Mouse (Mus musculus): ENCODE measurements around the gene Bco1. TPM values are rescaled to one million over a fixed set of nuclear protein-coding genes. Genes with fewer than 3 reads are reported as not detected.

Gene Bco1
- polyA plus RNA-seq, 1 experiment, result 3.0 TPM

- Histone ChIP-seq H3K27me3 (replicated peaks; ENCODE audit: control insufficient read depth, insufficient read depth, low read length) (no peaks in the 10 kb centered on the region), H3K27ac (ENCODE audit: insufficient read depth, low read depth, low read length) (no peak overlapping the region), H3K4me1 (ENCODE audit: control insufficient read depth, insufficient read depth, low read length) (no peaks in the 10 kb centered on the region; the same call in 1 of the 2 replicates), H3K4me3 (ENCODE audit: insufficient read depth, low read depth, low read length) (no peak overlapping the region), H3K36me3 (ENCODE audit: control insufficient read depth, insufficient read depth, low read length) (no peaks in the 10 kb centered on the region)
- no peak for TF ChIP-seq CTCF (conservative IDR thresholded peaks at IDR 0.05; ENCODE audit: insufficient read depth, insufficient read length, low read depth, low read length)
- TF ChIP-seq POLR2A (IDR thresholded peaks at IDR 0.05; ENCODE audit: low read depth, low read length), result no peak
- WGBS, result 74% methylated on average over 3 of the region's 3 CpGs
- no peak for DNase-seq
Measured at GRCm38 (mm10) chr8:117173690-117174089, 78.0 kb downstream of the Bco1 start.

GRCm38 (mm10) chr8:117174536-117174935 lies 78.9 kb downstream of the Bco1 start:
- Histone ChIP-seq H3K4me1 (ENCODE audit: control insufficient read depth, insufficient read depth, low read length) (no peaks in the 10 kb centered on the region; the same call in 1 of the 2 replicates), H3K27me3 (replicated peaks; ENCODE audit: control insufficient read depth, insufficient read depth, low read length) (no peaks in the 10 kb centered on the region), H3K36me3 (ENCODE audit: control insufficient read depth, insufficient read depth, low read length) (no peaks in the 10 kb centered on the region), H3K4me3 (ENCODE audit: insufficient read depth, low read depth, low read length) (no peak overlapping the region), H3K27ac (ENCODE audit: insufficient read depth, low read depth, low read length) (no peak overlapping the region)
- no peak for DNase-seq
- 91% methylated on average over 5 of the region's 5 CpGs for WGBS
- TF ChIP-seq POLR2A (IDR thresholded peaks at IDR 0.05; ENCODE audit: low read depth, low read length) (no peak), CTCF (conservative IDR thresholded peaks at IDR 0.05; ENCODE audit: insufficient read depth, insufficient read length, low read depth, low read length) (no peak)

DNA sequence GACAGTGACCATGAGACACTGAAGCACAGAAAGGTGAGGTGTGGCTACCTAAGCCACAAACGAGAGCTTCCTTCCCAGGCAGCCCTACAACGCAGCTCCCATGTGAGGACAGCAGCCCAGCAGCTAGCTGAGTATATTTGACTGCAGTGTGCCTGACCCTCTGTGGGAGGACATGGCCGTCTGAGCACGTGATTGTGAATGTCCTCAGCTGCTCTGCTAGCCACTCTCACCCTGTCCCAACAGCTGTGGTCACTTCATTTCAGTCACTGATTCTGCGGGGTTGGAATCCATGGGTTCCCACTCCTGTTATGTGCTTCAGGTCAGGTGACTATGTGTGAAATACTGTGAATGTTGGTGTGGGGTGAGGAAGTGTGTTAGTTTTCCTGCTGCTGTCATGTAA lies 80.7 kb downstream of the Bco1 start:
- no peaks in the 10 kb centered on the region for H3K27me3 ChIP-seq (replicated peaks; ENCODE audit: control insufficient read depth, insufficient read depth, low read length)
- H3K4me3 ChIP-seq (ENCODE audit: insufficient read depth, low read depth, low read length), result no peak overlapping the region
- DNase-seq, result no peak
- no peaks in the 10 kb centered on the region for H3K36me3 ChIP-seq (ENCODE audit: control insufficient read depth, insufficient read depth, low read length)
- no peak overlapping the region for H3K27ac ChIP-seq (ENCODE audit: insufficient read depth, low read depth, low read length)
- TF ChIP-seq POLR2A (IDR thresholded peaks at IDR 0.05; ENCODE audit: low read depth, low read length) (no peak), CTCF (conservative IDR thresholded peaks at IDR 0.05; ENCODE audit: insufficient read depth, insufficient read length, low read depth, low read length) (no peak)
- H3K4me1 ChIP-seq (ENCODE audit: control insufficient read depth, insufficient read depth, low read length), result no peaks in the 10 kb centered on the region; the same call in 1 of the 2 replicates
- 46% methylated on average over 5 of the region's 5 CpGs for WGBS

- TF ChIP-seq POLR2A (IDR thresholded peaks at IDR 0.05; ENCODE audit: low read depth, low read length) (no peak), CTCF (conservative IDR thresholded peaks at IDR 0.05; ENCODE audit: insufficient read depth, insufficient read length, low read depth, low read length) (no peak)
- 73% methylated on average over 7 of the region's 7 CpGs for WGBS
- H3K4me3 ChIP-seq (ENCODE audit: insufficient read depth, low read depth, low read length), result no peak overlapping the region
- peak; percentile 16 for DNase-seq
- no peak overlapping the region; the same call in 1 of the 2 replicates for H3K27ac ChIP-seq (ENCODE audit: insufficient read depth, low read depth, low read length)
- H3K4me1 ChIP-seq (ENCODE audit: control insufficient read depth, insufficient read depth, low read length), result no peaks in the 10 kb centered on the region
- H3K36me3 ChIP-seq (ENCODE audit: control insufficient read depth, insufficient read depth, low read length), result no peaks in the 10 kb centered on the region
- no peaks in the 10 kb centered on the region for H3K27me3 ChIP-seq (replicated peaks; ENCODE audit: control insufficient read depth, insufficient read depth, low read length)
Measured at GRCm38 (mm10) chr8:117177236-117177635, 81.6 kb downstream of the Bco1 start.

- H3K36me3 ChIP-seq (ENCODE audit: control insufficient read depth, insufficient read depth, low read length), result no peaks in the 10 kb centered on the region
Measured at GRCm38 (mm10) chr8:117178039-117178438, 82.4 kb downstream of the Bco1 start.

DNA sequence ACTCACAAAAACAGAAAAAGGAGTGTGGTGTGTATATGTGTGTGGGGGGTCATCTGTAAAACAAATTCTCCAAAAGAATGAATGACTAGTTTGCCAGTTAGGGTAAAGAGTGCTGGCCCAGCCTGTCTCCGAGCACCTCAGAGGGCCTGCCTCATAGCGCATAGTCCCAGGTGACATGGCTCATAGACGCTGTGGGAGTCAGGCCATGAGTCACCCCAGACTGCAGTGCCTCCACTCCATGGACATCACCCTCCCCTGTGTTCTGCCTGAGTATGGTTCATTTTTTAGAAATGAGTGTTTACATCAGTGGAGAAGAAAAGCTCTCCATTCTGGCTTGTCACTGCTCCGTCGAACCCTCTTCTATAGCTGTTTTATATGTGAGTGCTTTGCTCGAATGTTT lies 83.0 kb downstream of the Bco1 start:
- no peak for TF ChIP-seq POLR2A (IDR thresholded peaks at IDR 0.05; ENCODE audit: low read depth, low read length)
- no peak for TF ChIP-seq CTCF (conservative IDR thresholded peaks at IDR 0.05; ENCODE audit: insufficient read depth, insufficient read length, low read depth, low read length)
- no peak overlapping the region for H3K4me3 ChIP-seq (ENCODE audit: insufficient read depth, low read depth, low read length)
- no peak for DNase-seq
- H3K4me1 ChIP-seq (ENCODE audit: control insufficient read depth, insufficient read depth, low read length), result no peaks in the 10 kb centered on the region
- 83% methylated on average over 6 of the region's 6 CpGs for WGBS
- no peaks in the 10 kb centered on the region for H3K36me3 ChIP-seq (ENCODE audit: control insufficient read depth, insufficient read depth, low read length)
- no peak overlapping the region for H3K27ac ChIP-seq (ENCODE audit: insufficient read depth, low read depth, low read length)
- no peaks in the 10 kb centered on the region for H3K27me3 ChIP-seq (replicated peaks; ENCODE audit: control insufficient read depth, insufficient read depth, low read length)

More at GRCm38 (mm10) chr8:117178039-117178438, 82.4 kb downstream of the Bco1 start:
- Histone ChIP-seq H3K27ac (ENCODE audit: insufficient read depth, low read depth, low read length) (no peak overlapping the region), H3K27me3 (replicated peaks; ENCODE audit: control insufficient read depth, insufficient read depth, low read length) (no peaks in the 10 kb centered on the region), H3K4me1 (ENCODE audit: control insufficient read depth, insufficient read depth, low read length) (no peaks in the 10 kb centered on the region), H3K4me3 (ENCODE audit: insufficient read depth, low read depth, low read length) (no peak overlapping the region)
- peak; percentile 14; the same call in 1 of the 2 replicates for TF ChIP-seq CTCF (conservative IDR thresholded peaks at IDR 0.05; ENCODE audit: insufficient read depth, insufficient read length, low read depth, low read length)
- no peak for TF ChIP-seq POLR2A (IDR thresholded peaks at IDR 0.05; ENCODE audit: low read depth, low read length)
- DNase-seq, result no peak
- 98% methylated on average over 2 of the region's 2 CpGs for WGBS

DNA sequence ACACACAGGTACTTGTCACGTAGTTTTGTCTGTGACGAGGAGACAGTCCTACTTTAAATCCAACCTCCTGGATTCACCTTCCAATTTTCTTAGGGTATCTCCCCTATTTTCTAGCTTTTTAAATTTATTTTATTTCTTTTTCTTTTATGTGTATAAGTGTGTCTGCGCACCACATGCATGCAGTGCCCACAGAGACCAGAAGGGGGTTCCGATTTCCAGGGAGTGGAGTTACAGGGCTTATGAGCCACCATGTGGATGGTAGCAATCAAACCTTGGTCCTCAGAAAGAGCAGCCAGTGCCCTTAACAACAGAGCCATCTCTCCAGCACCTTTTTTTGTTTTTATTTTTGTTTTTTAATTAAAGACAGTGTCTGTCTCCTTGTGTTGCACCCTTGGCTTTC lies 87.1 kb downstream of the Bco1 start:
- H3K4me3 ChIP-seq (ENCODE audit: insufficient read depth, low read depth, low read length), result no peak overlapping the region
- no peak for DNase-seq
- H3K36me3 ChIP-seq (ENCODE audit: control insufficient read depth, insufficient read depth, low read length), result peaks cover 2% of the 10 kb centered on the region; the same call in 1 of the 2 replicates
- no peak for TF ChIP-seq POLR2A (IDR thresholded peaks at IDR 0.05; ENCODE audit: low read depth, low read length)
- TF ChIP-seq CTCF (conservative IDR thresholded peaks at IDR 0.05; ENCODE audit: insufficient read depth, insufficient read length, low read depth, low read length), result 0 out of 2 replicates have a peak, but pooled peaks have one; percentile 23
- no peak overlapping the region for H3K27ac ChIP-seq (ENCODE audit: insufficient read depth, low read depth, low read length)
- no peaks in the 10 kb centered on the region for H3K27me3 ChIP-seq (replicated peaks; ENCODE audit: control insufficient read depth, insufficient read depth, low read length)
- H3K4me1 ChIP-seq (ENCODE audit: control insufficient read depth, insufficient read depth, low read length), result no peaks in the 10 kb centered on the region
- WGBS, result 99% methylated on average over 4 of the region's 4 CpGs

Other genes starting within 250 kb of the Bco1 start
- gene Cmc2, start 174.4 kb upstream of the Bco1 start, polyA plus RNA-seq (2012; rRNA removed), result 13.0 and 17.7 TPM in 2 replicates
- 0.89 and 1.2 TPM in 2 replicates for gene Cenpn, start 174.1 kb upstream of the Bco1 start, polyA plus RNA-seq (2012; rRNA removed)
- gene Atmin, start 152.5 kb upstream of the Bco1 start, polyA plus RNA-seq (2012; rRNA removed), result 15.9 and 17.1 TPM in 2 replicates
- gene 1700030J22Rik, start 116.9 kb upstream of the Bco1 start, polyA plus RNA-seq (2012; rRNA removed), result 1.4 TPM in 2 replicates
- 96.5 and 113 TPM in 2 replicates for gene Gcsh, start 102.3 kb upstream of the Bco1 start, polyA plus RNA-seq (2012; rRNA removed)
- gene Pkd1l2, start 13.4 kb upstream of the Bco1 start, polyA plus RNA-seq (2012; rRNA removed), result 0.04 and 0.08 TPM in 2 replicates
- 3.1 and 3.4 TPM in 2 replicates for gene Gan, start 62.3 kb downstream of the Bco1 start, polyA plus RNA-seq (2012; rRNA removed)
- 104 and 112 TPM in 2 replicates for gene Cmip, start 161.2 kb downstream of the Bco1 start, polyA plus RNA-seq (2012; rRNA removed)